Mouse (Mus musculus): ENCODE data around the gene Axin1. TPM values are rescaled to one million over a fixed set of nuclear protein-coding genes. Genes with fewer than 3 reads are reported as not detected.
"Not testable (repeated sequence)": the region's sequence is repeated elsewhere in the genome, so short reads cannot be mapped to it uniquely, and the experiment has no call there.

The Axin1 gene
- polyA plus RNA-seq, 1 experiment from 2014 or later = 27.8 TPM

GRCm38 (mm10) chr17:26112751-26113150 is 25.7 kb upstream of the Axin1 start:
- 15% methylated on average over 14 of the region's 14 CpGs for WGBS
- no peak for ATAC-seq (replicated peaks)

GRCm38 (mm10) chr17:26113181-26113948 is 25.1 kb upstream of the Axin1 start, which contains the start of gene Tmem8:
Gene Tmem8 (plus strand): TSS chr17:26113299.
- peak within 1 kb of the TSS; percentile 75 for H3K4me3 ChIP-seq
- H3K9me3 ChIP-seq = no peaks in the 10 kb centered on the region
- WGBS = under 1% methylated on average over 66 of the region's 75 CpGs
- peak within 1 kb of the TSS; percentile 75 for H3K4me2 ChIP-seq
- H3K27ac ChIP-seq = peak within 1 kb of the TSS; percentile 64
- peaks cover 37% of the 10 kb centered on the region for H3K27me3 ChIP-seq (replicated peaks)
- peak; percentile 77 for ATAC-seq (replicated peaks)
- H3K36me3 ChIP-seq (replicated peaks) = no peaks in the 10 kb centered on the region
- peaks cover 6% of the 10 kb centered on the region for H3K4me1 ChIP-seq
- peak within 1 kb of the TSS; percentile 67 for H3K9ac ChIP-seq

More at GRCm38 (mm10) chr17:26112751-26113150, 25.7 kb upstream of the Axin1 start:
- peaks cover 6% of the 10 kb centered on the region for H3K4me1 ChIP-seq
- peak overlapping the region; percentile 75 for H3K4me3 ChIP-seq
- peak overlapping the region; percentile 64; the same call in 1 of the 2 replicates for H3K27ac ChIP-seq
- H3K27me3 ChIP-seq (replicated peaks) = peaks cover 34% of the 10 kb centered on the region
- peak overlapping the region; percentile 75 for H3K4me2 ChIP-seq
- no peaks in the 10 kb centered on the region for H3K36me3 ChIP-seq (replicated peaks)
- H3K9me3 ChIP-seq = no peaks in the 10 kb centered on the region
- H3K9ac ChIP-seq = peak overlapping the region; percentile 67

- no peak overlapping the region for H3K27ac ChIP-seq
- 11% methylated on average over 8 of the region's 8 CpGs for WGBS
Measured at GRCm38 (mm10) chr17:26114061-26114460, 24.4 kb upstream of the Axin1 start.

GRCm38 (mm10) chr17:26114461-26114860 is 24.0 kb upstream of the Axin1 start:
- not testable (repeated sequence) for H3K9ac ChIP-seq; H3K36me3 ChIP-seq (replicated peaks); H3K27ac ChIP-seq; H3K4me1 ChIP-seq; H3K4me3 ChIP-seq; H3K4me2 ChIP-seq; ATAC-seq (replicated peaks); H3K9me3 ChIP-seq
- peaks cover 42% of the 10 kb centered on the region for H3K27me3 ChIP-seq (replicated peaks)
- 61% methylated on average over 7 of the region's 7 CpGs for WGBS

More at GRCm38 (mm10) chr17:26114061-26114460, 24.4 kb upstream of the Axin1 start:
- H3K9me3 ChIP-seq = no peaks in the 10 kb centered on the region
- no peak for ATAC-seq (replicated peaks)
- peaks cover 42% of the 10 kb centered on the region for H3K27me3 ChIP-seq (replicated peaks)
- peak overlapping the region; percentile 75 for H3K4me2 ChIP-seq
- peaks cover 6% of the 10 kb centered on the region for H3K4me1 ChIP-seq
- peak overlapping the region; percentile 75 for H3K4me3 ChIP-seq
- H3K36me3 ChIP-seq (replicated peaks) = no peaks in the 10 kb centered on the region
- H3K9ac ChIP-seq = peak overlapping the region; percentile 67

GRCm38 (mm10) chr17:26115205-26115898 is 23.1 kb upstream of the Axin1 start:
- Histone ChIP-seq H3K27ac (no peak overlapping the region), H3K9me3 (no peaks in the 10 kb centered on the region), H3K27me3 (replicated peaks) (peaks cover 42% of the 10 kb centered on the region), H3K9ac (no peak overlapping the region), H3K4me2 (no peak overlapping the region), H3K4me3 (no peak overlapping the region), H3K4me1 (peaks cover 10% of the 10 kb centered on the region), H3K36me3 (replicated peaks) (no peaks in the 10 kb centered on the region)
- ATAC-seq (replicated peaks) = no peak
- WGBS = 81% methylated on average over 7 of the region's 7 CpGs

- Histone ChIP-seq H3K4me1 (peaks cover 11% of the 10 kb centered on the region), H3K9ac (no peak overlapping the region), H3K36me3 (replicated peaks) (no peaks in the 10 kb centered on the region), H3K27me3 (replicated peaks) (peaks cover 42% of the 10 kb centered on the region), H3K4me3 (no peak overlapping the region), H3K9me3 (no peaks in the 10 kb centered on the region), H3K4me2 (no peak overlapping the region), H3K27ac (no peak overlapping the region)
- ATAC-seq (replicated peaks) = no peak
- WGBS = 69% methylated on average over 3 of the region's 3 CpGs
Measured at GRCm38 (mm10) chr17:26115956-26116487, 22.5 kb upstream of the Axin1 start.

GRCm38 (mm10) chr17:26116503-26117258 is 21.8 kb upstream of the Axin1 start:
- Histone ChIP-seq H3K27me3 (replicated peaks) (peaks cover 41% of the 10 kb centered on the region), H3K4me2 (no peak overlapping the region), H3K9me3 (no peaks in the 10 kb centered on the region), H3K4me3 (no peak overlapping the region), H3K36me3 (replicated peaks) (no peaks in the 10 kb centered on the region), H3K4me1 (peaks cover 11% of the 10 kb centered on the region), H3K27ac (no peak overlapping the region), H3K9ac (no peak overlapping the region)
- no peak for ATAC-seq (replicated peaks)
- 88% methylated on average over 17 of the region's 17 CpGs for WGBS

- Histone ChIP-seq H3K36me3 (replicated peaks) (no peaks in the 10 kb centered on the region), H3K4me2 (no peak overlapping the region; the same call in 1 of the 2 replicates), H3K4me3 (no peak overlapping the region), H3K27ac (no peak overlapping the region), H3K9me3 (no peaks in the 10 kb centered on the region), H3K4me1 (peaks cover 17% of the 10 kb centered on the region), H3K27me3 (replicated peaks) (peaks cover 29% of the 10 kb centered on the region), H3K9ac (no peak overlapping the region)
- 0 out of 2 replicates have a peak, but pooled peaks have one; percentile 22 for ATAC-seq (replicated peaks)
- WGBS = 46% methylated on average over 33 of the region's 33 CpGs
Measured at GRCm38 (mm10) chr17:26119766-26120710, 18.4 kb upstream of the Axin1 start.

- H3K9me3 ChIP-seq = no peaks in the 10 kb centered on the region
- no peak for ATAC-seq (replicated peaks)
- H3K4me3 ChIP-seq = no peak overlapping the region
- 0 out of 2 replicates have a peak, but pooled peaks cover 10% of the 10 kb centered on the region for H3K27me3 ChIP-seq (replicated peaks)
- 55% methylated on average over 5 of the region's 5 CpGs for WGBS
- H3K4me2 ChIP-seq = no peak overlapping the region
- no peak overlapping the region for H3K9ac ChIP-seq
- H3K36me3 ChIP-seq (replicated peaks) = peaks cover 13% of the 10 kb centered on the region
- no peak overlapping the region for H3K27ac ChIP-seq
- H3K4me1 ChIP-seq = peaks cover 19% of the 10 kb centered on the region
Measured at GRCm38 (mm10) chr17:26122431-26123140, 15.9 kb upstream of the Axin1 start.

- 0 out of 2 replicates have a peak, but pooled peaks cover 6% of the 10 kb centered on the region for H3K27me3 ChIP-seq (replicated peaks)
- H3K4me3 ChIP-seq = peak within 1 kb of the TSS; percentile 76
- H3K27ac ChIP-seq = peak within 1 kb of the TSS; percentile 31; the same call in 1 of the 2 replicates
- no peaks in the 10 kb centered on the region for H3K9me3 ChIP-seq
- H3K4me1 ChIP-seq = peaks cover 19% of the 10 kb centered on the region
- peak within 1 kb of the TSS; percentile 64 for H3K9ac ChIP-seq
- H3K36me3 ChIP-seq (replicated peaks) = peaks cover 13% of the 10 kb centered on the region
- under 1% methylated on average over 32 of the region's 32 CpGs for WGBS
- H3K4me2 ChIP-seq = peak within 1 kb of the TSS; percentile 84
- peak; percentile 93 for ATAC-seq (replicated peaks)
Measured at GRCm38 (mm10) chr17:26123267-26123684, 15.2 kb upstream of the Axin1 start, which contains the start of gene Mrpl28. Gene Mrpl28 (plus strand): TSS chr17:26123500.
